Mouse (Mus musculus): ENCODE data around the gene Dgkb. TPM values are rescaled to one million over a fixed set of nuclear protein-coding genes. Genes with fewer than 3 reads are reported as not detected.

Gene Dgkb
- polyA plus RNA-seq (2012; rRNA removed), result 0.01 and 0.03 TPM in 2 replicates
- not detected in 2 replicates for polyA plus RNA-seq (2014; fragmentation: Nextera tagmentation; extraction: Ambion mirVana)

DNA sequence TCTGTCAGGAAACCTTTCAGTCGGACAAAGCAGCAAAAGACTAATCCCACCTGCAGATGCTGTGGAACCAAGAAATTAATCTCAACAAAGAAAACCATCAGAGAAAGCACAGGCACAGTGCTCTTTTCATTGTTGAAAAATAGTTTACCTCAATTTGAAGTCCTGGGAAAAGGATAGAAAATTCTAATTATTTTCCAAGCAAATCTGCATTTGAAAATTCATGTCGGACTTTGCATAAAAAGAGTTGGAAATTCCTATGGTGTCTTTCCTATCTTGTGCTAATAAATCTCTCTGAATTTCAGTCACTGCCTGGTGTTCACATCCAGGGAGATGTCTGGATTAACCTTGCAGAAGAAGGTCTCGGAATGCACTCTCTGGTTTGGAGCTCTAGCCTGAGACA lies at the start of gene Dgkb:
Gene Dgkb, plus strand, starts transcription at position 301 of the 400 bp plus-strand sequence.
- H3K9ac ChIP-seq (replicated peaks), result no peak within 1 kb of the TSS
- no peak for DNase-seq (ENCODE audit: low read depth in 3 of 3, low spot score in 3 of 3)
- no peak for ATAC-seq (ENCODE audit: insufficient read depth)
- no peak within 1 kb of the TSS for H3K27ac ChIP-seq
- H3K4me3 ChIP-seq (ENCODE audit: insufficient read depth in 1 of 2, low read depth in 2 of 2, low read length in 2 of 2), result no peak within 1 kb of the TSS
- WGBS (ENCODE audit: insufficient replicate concordance), result 51% methylated on average over 3 of the region's 3 CpGs
- no peak within 1 kb of the TSS for H3K4me2 ChIP-seq (ENCODE audit: low read depth)
- no peaks in the 10 kb centered on the region for H3K9me3 ChIP-seq (ENCODE audit: control insufficient read depth, low read length)
- no peaks in the 10 kb centered on the region for H3K27me3 ChIP-seq (ENCODE audit: control insufficient read depth, insufficient read depth, low read length)
- H3K4me1 ChIP-seq (replicated peaks; ENCODE audit: control insufficient read depth in 2 of 2, insufficient read depth in 2 of 2, low read length in 1 of 2), result no peaks in the 10 kb centered on the region
- no peak for TF ChIP-seq EP300 (IDR thresholded peaks at IDR 0.05; ENCODE audit: low read depth)
- TF ChIP-seq CTCF (IDR thresholded peaks at IDR 0.05; ENCODE audit: low read depth), result no peak
- no peaks in the 10 kb centered on the region for H3K36me3 ChIP-seq (replicated peaks; ENCODE audit: control insufficient read depth, insufficient read depth, low read depth)

- Histone ChIP-seq H3K4me2 (ENCODE audit: low read depth) (no peak overlapping the region), H3K27me3 (ENCODE audit: control insufficient read depth, insufficient read depth, low read length) (no peaks in the 10 kb centered on the region), H3K4me1 (replicated peaks; ENCODE audit: control insufficient read depth in 2 of 2, insufficient read depth in 2 of 2, low read length in 1 of 2) (no peaks in the 10 kb centered on the region), H3K27ac (no peak overlapping the region), H3K4me3 (ENCODE audit: insufficient read depth in 1 of 2, low read depth in 2 of 2, low read length in 2 of 2) (no peak overlapping the region), H3K36me3 (replicated peaks; ENCODE audit: control insufficient read depth, insufficient read depth, low read depth) (no peaks in the 10 kb centered on the region), H3K9ac (replicated peaks) (no peak overlapping the region), H3K9me3 (ENCODE audit: control insufficient read depth, low read length) (no peaks in the 10 kb centered on the region)
- TF ChIP-seq EP300 (IDR thresholded peaks at IDR 0.05; ENCODE audit: low read depth) (no peak), CTCF (IDR thresholded peaks at IDR 0.05; ENCODE audit: low read depth) (no peak)
- DNase-seq (ENCODE audit: low read depth in 3 of 3, low spot score in 3 of 3) (no peak), ATAC-seq (ENCODE audit: insufficient read depth) (no peak)
- WGBS (ENCODE audit: insufficient replicate concordance), result 20% methylated on average over 1 of the region's 1 CpGs
Measured at GRCm38 (mm10) chr12:37769844-37770243, 47.7 kb upstream of the Dgkb start.

DNA sequence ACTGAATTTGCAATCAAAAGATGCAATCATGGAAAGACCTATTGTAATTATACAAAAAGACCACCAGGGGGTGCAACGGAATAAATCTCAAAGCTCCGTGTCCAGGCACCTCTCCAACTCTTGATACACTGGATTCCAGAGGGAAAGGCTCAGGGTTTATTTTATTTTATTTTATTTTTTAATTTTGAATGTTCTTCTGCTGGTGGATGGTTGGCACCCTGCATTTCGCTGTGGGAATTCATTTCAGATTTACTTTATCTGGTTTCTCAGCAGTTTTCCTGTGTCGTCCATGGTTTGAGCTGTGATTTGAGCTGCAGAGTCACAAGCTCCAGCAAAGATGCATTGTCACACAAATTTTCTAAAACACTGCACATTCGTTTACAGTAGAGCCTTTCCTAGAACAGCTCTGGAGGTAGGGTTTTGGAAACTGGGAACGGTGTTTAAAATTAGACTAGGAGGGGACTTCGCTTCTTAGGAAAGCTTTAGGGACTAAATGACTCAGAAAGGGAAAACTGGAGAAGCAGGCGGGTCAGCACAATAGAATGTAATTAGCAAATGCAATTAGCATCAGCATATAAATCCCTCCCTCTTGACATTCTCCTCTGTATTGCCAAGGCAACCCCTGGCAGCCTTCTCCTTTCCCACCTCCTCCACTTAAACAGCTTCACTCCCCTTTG lies 43.7 kb upstream of the Dgkb start:
- Histone ChIP-seq H3K9me3 (ENCODE audit: control insufficient read depth, low read length) (no peaks in the 10 kb centered on the region), H3K4me2 (ENCODE audit: low read depth) (no peak overlapping the region)
- DNase-seq (ENCODE audit: low read depth in 3 of 3, low spot score in 3 of 3), result peak in 1 of 3 experiments; percentile 1

DNA sequence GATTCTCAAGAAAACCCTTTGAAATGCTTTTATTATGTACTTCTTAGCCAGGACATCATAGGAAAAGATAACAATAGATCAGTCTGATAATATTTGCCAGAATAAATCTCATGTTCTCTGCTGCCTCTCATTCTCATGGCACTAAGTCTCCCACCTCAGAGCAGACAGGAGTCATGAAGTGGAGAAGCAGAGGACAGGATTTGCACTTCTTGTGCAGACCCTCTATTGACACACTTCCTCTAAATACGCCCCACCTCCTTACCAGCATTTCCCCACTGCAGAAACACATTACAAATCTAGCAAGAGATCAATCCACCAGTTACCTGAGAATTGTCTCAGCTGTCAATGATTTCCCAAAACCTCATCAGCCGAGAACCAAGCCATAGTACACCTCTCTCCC lies 42.9 kb upstream of the Dgkb start:
- Histone ChIP-seq H3K4me2 (ENCODE audit: low read depth) (no peak overlapping the region), H3K36me3 (replicated peaks; ENCODE audit: control insufficient read depth, insufficient read depth, low read depth) (no peaks in the 10 kb centered on the region), H3K4me1 (replicated peaks; ENCODE audit: control insufficient read depth in 2 of 2, insufficient read depth in 2 of 2, low read length in 1 of 2) (no peaks in the 10 kb centered on the region), H3K27ac (no peak overlapping the region), H3K9ac (replicated peaks) (no peak overlapping the region), H3K27me3 (ENCODE audit: control insufficient read depth, insufficient read depth, low read length) (no peaks in the 10 kb centered on the region), H3K9me3 (ENCODE audit: control insufficient read depth, low read length) (no peaks in the 10 kb centered on the region), H3K4me3 (ENCODE audit: insufficient read depth in 1 of 2, low read depth in 2 of 2, low read length in 2 of 2) (no peak overlapping the region)
- DNase-seq (ENCODE audit: low read depth in 3 of 3, low spot score in 3 of 3), result no peak
- TF ChIP-seq CTCF (IDR thresholded peaks at IDR 0.05; ENCODE audit: low read depth) (no peak), EP300 (IDR thresholded peaks at IDR 0.05; ENCODE audit: low read depth) (no peak)
- ATAC-seq (ENCODE audit: insufficient read depth), result no peak
- WGBS (ENCODE audit: insufficient replicate concordance), result 3% methylated on average over 2 of the region's 2 CpGs

More for the DNA sequence above, 43.7 kb upstream of the Dgkb start:
- Histone ChIP-seq H3K27me3 (ENCODE audit: control insufficient read depth, insufficient read depth, low read length) (no peaks in the 10 kb centered on the region), H3K4me3 (ENCODE audit: insufficient read depth in 1 of 2, low read depth in 2 of 2, low read length in 2 of 2) (no peak overlapping the region), H3K36me3 (replicated peaks; ENCODE audit: control insufficient read depth, insufficient read depth, low read depth) (no peaks in the 10 kb centered on the region), H3K9ac (replicated peaks) (no peak overlapping the region), H3K27ac (no peak overlapping the region), H3K4me1 (replicated peaks; ENCODE audit: control insufficient read depth in 2 of 2, insufficient read depth in 2 of 2, low read length in 1 of 2) (no peaks in the 10 kb centered on the region)
- ATAC-seq (ENCODE audit: insufficient read depth), result no peak
- TF ChIP-seq EP300 (IDR thresholded peaks at IDR 0.05; ENCODE audit: low read depth) (no peak), CTCF (IDR thresholded peaks at IDR 0.05; ENCODE audit: low read depth) (peak; percentile 18; the same call in 1 of the 2 replicates)
- WGBS (ENCODE audit: insufficient replicate concordance), result 16% methylated on average over 8 of the region's 8 CpGs

DNA sequence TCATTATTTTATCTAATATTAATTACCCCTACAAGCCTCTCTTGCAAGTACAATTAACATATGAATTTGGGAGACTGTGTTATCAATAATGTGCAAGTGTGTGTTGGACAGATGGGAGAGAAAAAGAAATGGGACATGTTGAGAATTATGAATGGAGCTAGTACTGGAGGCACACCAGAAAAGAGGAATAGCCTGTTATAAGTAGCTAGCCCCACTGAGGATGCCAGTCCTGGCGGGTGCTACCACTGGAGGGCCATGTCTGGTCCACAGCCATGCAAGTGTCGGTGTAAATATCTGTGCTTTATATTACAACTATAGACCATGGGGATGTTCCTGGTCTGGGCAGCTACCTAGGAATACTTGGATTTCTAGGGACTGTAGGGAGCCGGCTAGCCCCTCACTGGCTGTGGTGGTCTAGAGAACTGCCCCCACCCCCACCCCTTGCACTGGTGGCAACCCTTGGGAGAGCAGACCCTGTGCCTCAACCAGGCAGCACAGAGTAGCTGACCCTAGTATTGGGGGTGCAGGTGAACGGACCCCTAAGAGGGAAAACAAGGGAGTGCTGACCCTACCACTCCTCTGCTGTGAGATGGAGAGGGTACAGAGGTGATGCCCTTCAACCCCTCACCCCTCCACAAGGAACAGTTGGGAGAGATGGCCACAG lies 21.1 kb upstream of the Dgkb start:
- no peak for DNase-seq (ENCODE audit: low read depth in 3 of 3, low spot score in 3 of 3)
- no peak for TF ChIP-seq EP300 (IDR thresholded peaks at IDR 0.05; ENCODE audit: low read depth)
- TF ChIP-seq CTCF (IDR thresholded peaks at IDR 0.05; ENCODE audit: low read depth), result no peak
- Histone ChIP-seq H3K27ac (no peak overlapping the region), H3K36me3 (replicated peaks; ENCODE audit: control insufficient read depth, insufficient read depth, low read depth) (no peaks in the 10 kb centered on the region), H3K27me3 (ENCODE audit: control insufficient read depth, insufficient read depth, low read length) (no peaks in the 10 kb centered on the region), H3K4me3 (ENCODE audit: insufficient read depth in 1 of 2, low read depth in 2 of 2, low read length in 2 of 2) (no peak overlapping the region), H3K9ac (replicated peaks) (no peak overlapping the region), H3K4me2 (ENCODE audit: low read depth) (no peak overlapping the region), H3K9me3 (ENCODE audit: control insufficient read depth, low read length) (no peaks in the 10 kb centered on the region), H3K4me1 (replicated peaks; ENCODE audit: control insufficient read depth in 2 of 2, insufficient read depth in 2 of 2, low read length in 1 of 2) (no peaks in the 10 kb centered on the region)
- 68% methylated on average over 4 of the region's 4 CpGs for WGBS (ENCODE audit: insufficient replicate concordance)
- ATAC-seq (ENCODE audit: insufficient read depth), result no peak

Data from liver, embryonic 14.5 days (tissue).